14 mouse cellular contexts compared by ENCODE assay signal in genomic region chr1:72805037-72805436, GRCm38 (mm10). TPM values are rescaled to one million over a fixed set of nuclear protein-coding genes. Genes with fewer than 3 reads are reported as not detected.
A peak's percentile ranks its signal among the peaks of the same experiment; 100 is the strongest.
DNase-seq lines count a peak whose midpoint lies in the region; ATAC-seq lines count a peak whose summit lies in the region.
"Had no signal": no experiment of that assay in that cellular context is flagged by ENCODE, and none has a peak within 500 bp of the region (broad histone marks: within the 10 kb centered on the region; RNA-seq: fewer than 3 reads in every experiment).

No protein-coding gene starts in this region.

- H3K4me1 ChIP-seq in hindbrain, embryonic 10.5 days (replicated peaks), result peaks cover 25% of the 10 kb centered on the region
- peaks cover 22% of the 10 kb centered on the region for H3K4me1 ChIP-seq in hindbrain, embryonic 14.5 days (replicated peaks; ENCODE audit: control insufficient read depth, insufficient read depth, low read length)
- H3K4me1 ChIP-seq in midbrain, embryonic 12.5 days, result peaks cover 22% of the 10 kb centered on the region
- peaks cover 9% of the 10 kb centered on the region for H3K4me1 ChIP-seq in midbrain, embryonic 16.5 days (ENCODE audit: control insufficient read depth, insufficient read depth, low read length)
- H3K4me1 ChIP-seq in embryonic facial prominence, embryonic 14.5 days (ENCODE audit: control insufficient read depth, insufficient read depth, low read length), result peaks cover 10% of the 10 kb centered on the region

- no peak overlapping the region for H3K9ac ChIP-seq in hindbrain, embryonic 14.5 days
- H3K9ac ChIP-seq in midbrain, embryonic 12.5 days (replicated peaks), result no peak overlapping the region
- H3K9ac ChIP-seq in midbrain, embryonic 16.5 days (ENCODE audit: low read depth, low read length), result no peak overlapping the region
- H3K9ac ChIP-seq in embryonic facial prominence, embryonic 14.5 days (ENCODE audit: low read depth, low read length), result 0 out of 2 replicates have a peak overlapping the region, but pooled peaks have one; percentile 16

- H3K4me3 ChIP-seq in hindbrain, embryonic 10.5 days, result no peak overlapping the region
- no peak overlapping the region for H3K4me3 ChIP-seq in hindbrain, embryonic 14.5 days (replicated peaks; ENCODE audit: low read length)
- no peak overlapping the region for H3K4me3 ChIP-seq in midbrain, embryonic 12.5 days
- no peak overlapping the region for H3K4me3 ChIP-seq in midbrain, embryonic 16.5 days (ENCODE audit: low read depth, low read length)
- H3K4me3 ChIP-seq in embryonic facial prominence, embryonic 14.5 days (ENCODE audit: low read depth, low read length), result no peak overlapping the region
- H3K4me3 ChIP-seq: heart, adult 2 months; layer of hippocampus, adult 2 months had no signal

- H3K27me3 ChIP-seq in hindbrain, embryonic 10.5 days (ENCODE audit: insufficient read depth, poor library complexity, severe bottlenecking), result no peaks in the 10 kb centered on the region
- H3K27me3 ChIP-seq in hindbrain, embryonic 14.5 days (ENCODE audit: control insufficient read depth, insufficient read depth, low read length), result no peaks in the 10 kb centered on the region
- no peaks in the 10 kb centered on the region for H3K27me3 ChIP-seq in midbrain, embryonic 12.5 days
- no peaks in the 10 kb centered on the region for H3K27me3 ChIP-seq in midbrain, embryonic 16.5 days (ENCODE audit: control insufficient read depth, insufficient read depth, low read depth, low read length)
- no peaks in the 10 kb centered on the region for H3K27me3 ChIP-seq in embryonic facial prominence, embryonic 14.5 days (replicated peaks; ENCODE audit: control insufficient read depth, insufficient read depth, low read length)

- H3K9me3 ChIP-seq in hindbrain, embryonic 10.5 days, result no peaks in the 10 kb centered on the region
- no peaks in the 10 kb centered on the region for H3K9me3 ChIP-seq in hindbrain, embryonic 14.5 days (ENCODE audit: control insufficient read depth, low read length)
- no peaks in the 10 kb centered on the region for H3K9me3 ChIP-seq in midbrain, embryonic 12.5 days
- H3K9me3 ChIP-seq in midbrain, embryonic 16.5 days (replicated peaks; ENCODE audit: control insufficient read depth, low read length, poor library complexity, severe bottlenecking), result no peaks in the 10 kb centered on the region
- no peaks in the 10 kb centered on the region for H3K9me3 ChIP-seq in embryonic facial prominence, embryonic 14.5 days (ENCODE audit: control insufficient read depth, low read length)

- ATAC-seq in hindbrain, embryonic 14.5 days (ENCODE audit: low FRiP score), result no peak
- no peak for ATAC-seq in midbrain, embryonic 12.5 days (ENCODE audit: low FRiP score, low read depth)
- ATAC-seq in midbrain, embryonic 16.5 days, result no peak
- no peak for ATAC-seq in embryonic facial prominence, embryonic 14.5 days (ENCODE audit: low read depth)

- H3K4me2 ChIP-seq in hindbrain, embryonic 14.5 days (replicated peaks), result no peak overlapping the region
- H3K4me2 ChIP-seq in midbrain, embryonic 12.5 days (replicated peaks), result no peak overlapping the region
- H3K4me2 ChIP-seq in midbrain, embryonic 16.5 days (ENCODE audit: low read length), result no peak overlapping the region
- no peak overlapping the region for H3K4me2 ChIP-seq in embryonic facial prominence, embryonic 14.5 days (ENCODE audit: low read depth, low read length)
- H3K4me2 ChIP-seq: liver, embryonic 11.5 days had no signal

- WGBS in hindbrain, embryonic 10.5 days, result 18% methylated on average over 8 of the region's 8 CpGs
- 20% methylated on average over 8 of the region's 8 CpGs for WGBS in hindbrain, embryonic 14.5 days
- WGBS in midbrain, embryonic 12.5 days, result 11% methylated on average over 8 of the region's 8 CpGs
- 17% methylated on average over 8 of the region's 8 CpGs for WGBS in midbrain, embryonic 16.5 days
- WGBS in embryonic facial prominence, embryonic 14.5 days, result 22% methylated on average over 8 of the region's 8 CpGs

- no peaks in the 10 kb centered on the region for H3K36me3 ChIP-seq in hindbrain, embryonic 10.5 days
- H3K36me3 ChIP-seq in hindbrain, embryonic 14.5 days (replicated peaks; ENCODE audit: control insufficient read depth, insufficient read depth), result no peaks in the 10 kb centered on the region
- no peaks in the 10 kb centered on the region for H3K36me3 ChIP-seq in midbrain, embryonic 12.5 days
- no peaks in the 10 kb centered on the region for H3K36me3 ChIP-seq in midbrain, embryonic 16.5 days (ENCODE audit: control insufficient read depth, insufficient read depth, low read length)
- H3K36me3 ChIP-seq in embryonic facial prominence, embryonic 14.5 days (ENCODE audit: control insufficient read depth, insufficient read depth, low read length), result no peaks in the 10 kb centered on the region

- DNase-seq in hindbrain, embryonic 10.5 days (ENCODE audit: low spot score), result no peak
- no peak for DNase-seq in hindbrain, embryonic 14.5 days (ENCODE audit: low spot score)
- peak; percentile 88 for DNase-seq in R1 (ENCODE audit: low read depth, low spot score)
- DNase-seq in embryonic facial prominence, embryonic 14.5 days (ENCODE audit: low spot score), result no peak
- no peak for DNase-seq in urinary bladder, postnatal 25 days (ENCODE audit: low spot score)
- no peak for DNase-seq in cerebellum, adult 9-11 months
- DNase-seq: cerebellum, adult 2 months; heart, adult 2 months; kidney, adult 2 months; lung, postnatal 14 days had no signal

- peak overlapping the region; percentile 84 for H3K27ac ChIP-seq in hindbrain, embryonic 10.5 days
- no peak overlapping the region for H3K27ac ChIP-seq in hindbrain, embryonic 14.5 days
- peak overlapping the region; percentile 67 for H3K27ac ChIP-seq in midbrain, embryonic 12.5 days (replicated peaks)
- H3K27ac ChIP-seq in midbrain, embryonic 16.5 days (ENCODE audit: low read length), result no peak overlapping the region
- no peak overlapping the region for H3K27ac ChIP-seq in embryonic facial prominence, embryonic 14.5 days (replicated peaks; ENCODE audit: low read depth, low read length)
- H3K27ac ChIP-seq: heart, adult 2 months; layer of hippocampus, adult 2 months had no signal

RNA-seq across cellular contexts. Expression of gene Igfbp2, which starts 19.3 kb away (rescaled TPM):
- 493 and 750 TPM in 2 replicates for polyA plus RNA-seq in hindbrain, embryonic 10.5 days (2016; fragmentation: Nextera tagmentation; extraction: Ambion mirVana)
- 443 and 473 TPM in 2 replicates for polyA plus RNA-seq in hindbrain, embryonic 14.5 days (2014; fragmentation: Nextera tagmentation; extraction: Ambion mirVana)
- 548 and 637 TPM in 2 replicates for polyA plus RNA-seq in midbrain, embryonic 12.5 days (2016; fragmentation: Nextera tagmentation; extraction: Ambion mirVana)
- polyA plus RNA-seq in midbrain, embryonic 16.5 days (2015; fragmentation: Nextera tagmentation; extraction: Ambion mirVana), result 244 and 262 TPM in 2 replicates
- polyA plus RNA-seq in embryonic facial prominence, embryonic 14.5 days (2014; fragmentation: Nextera tagmentation; extraction: Ambion mirVana), result 446 and 451 TPM in 2 replicates

Comparison
In these comparisons a context has a peak if more than half of its experiments do, and no peak if none do; other contexts are left out.
1. H3K27ac ChIP-seq: peak in hindbrain, embryonic 10.5 days (single experiment) and midbrain, embryonic 12.5 days (single experiment); none in hindbrain, embryonic 14.5 days (single experiment), midbrain, embryonic 16.5 days (single experiment) and embryonic facial prominence, embryonic 14.5 days (single experiment).